Mouse (Mus musculus) common myeloid progenitor, adult 5-6 weeks (primary cell): ENCODE data around the gene Mfng. TPM values are rescaled to one million over a fixed set of nuclear protein-coding genes. Genes with fewer than 3 reads are reported as not detected.

Source experiments
- ATAC-seq: replicated peaks from 2 replicates; pipeline ENCODE4 v1.8.0; 2016; ENCODE audit warnings: low read depth, mild to moderate bottlenecking, moderate TSS enrichment, inconsistent platforms; ENCODE audit not compliant: poor library complexity, severe bottlenecking
- total RNA-seq: library from RNA; stranded (forward); fragments of 200-1000, 187-1606 nt; gene quantifications from 2 replicates; pipeline ENCODE4 v1.2.3, GENCODE M21; 2017

Gene Mfng
- 9.2 and 13.6 TPM in 2 replicates for total RNA-seq

DNA sequence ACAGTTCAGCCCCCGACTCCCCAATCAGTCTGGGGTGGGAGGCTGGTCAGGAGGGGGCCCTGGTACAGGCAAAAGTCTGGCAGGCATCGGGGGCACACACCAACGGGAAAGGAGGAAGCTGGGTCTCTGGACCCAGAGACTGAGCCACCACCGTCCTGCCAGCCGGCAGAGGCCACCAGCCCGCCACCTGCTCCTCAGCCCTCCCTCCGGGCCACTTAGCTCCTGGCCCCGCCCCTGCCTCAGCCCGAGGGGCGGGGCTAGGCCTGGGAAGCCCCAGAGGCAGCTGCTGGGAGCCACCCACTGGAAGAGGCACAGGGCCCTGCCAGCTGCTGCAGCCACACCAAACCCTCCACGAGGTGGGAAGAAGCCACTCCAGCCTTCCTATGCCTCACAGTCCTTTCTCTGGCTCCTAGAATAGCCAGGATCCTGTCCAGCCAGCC is at the start of gene Mfng:
Mfng (minus strand) TSS at position 186 of the 440 bp plus-strand sequence.
- peak; percentile 85 for ATAC-seq

DNA sequence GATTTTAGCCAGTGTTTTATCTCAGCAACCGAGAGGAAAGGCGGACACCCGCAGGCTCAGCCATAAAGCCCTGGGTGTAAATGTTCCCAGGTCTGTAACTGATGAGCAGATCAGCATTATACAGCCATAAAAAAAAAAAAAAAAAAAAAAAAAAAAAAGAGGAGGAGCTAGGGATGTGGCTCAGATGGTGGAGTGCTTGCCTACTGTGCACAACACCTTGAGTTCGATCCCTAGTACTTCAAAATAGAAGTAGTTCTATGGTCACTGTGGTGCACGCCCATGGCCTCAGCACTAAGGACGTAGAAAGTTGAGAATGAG is 42.8 kb upstream of the Mfng start:
- ATAC-seq: no peak

DNA sequence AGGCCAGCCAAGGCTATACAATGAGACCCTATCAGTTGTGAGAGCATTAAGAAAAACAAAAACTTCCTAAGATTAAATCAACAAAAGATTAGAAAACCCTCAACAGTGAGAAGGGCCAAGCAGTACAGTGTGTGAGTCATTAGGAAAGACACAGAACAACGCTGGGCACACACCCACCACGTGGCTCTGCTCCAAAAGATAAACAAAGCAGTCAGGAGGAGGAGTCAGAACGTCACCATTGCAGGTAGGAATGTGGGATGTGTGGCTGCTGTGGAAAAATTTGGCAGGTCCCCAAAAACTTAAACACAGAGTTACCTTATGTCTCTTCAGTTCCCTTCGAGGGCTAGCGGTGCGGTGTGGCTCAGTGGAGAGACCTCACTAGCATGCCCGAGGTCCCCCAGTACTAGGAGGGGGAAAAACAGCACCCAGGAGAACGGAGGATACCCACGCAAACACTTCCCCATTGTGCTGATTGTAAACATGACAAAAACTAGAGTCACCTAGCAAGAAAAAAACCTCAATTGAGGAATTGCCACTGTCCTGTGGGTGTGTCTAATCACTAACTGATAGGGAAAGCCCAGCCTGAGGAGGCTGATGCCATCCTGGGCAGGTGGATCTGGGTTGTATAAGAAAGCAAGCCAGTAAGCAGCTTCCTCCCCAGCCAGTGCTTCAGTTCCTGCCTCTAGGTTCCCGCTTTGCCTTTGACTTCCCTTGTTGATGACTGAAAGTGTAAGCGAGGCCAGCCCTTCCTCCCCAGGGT is 42.2 kb upstream of the Mfng start:
- peak; percentile 72 for ATAC-seq

DNA sequence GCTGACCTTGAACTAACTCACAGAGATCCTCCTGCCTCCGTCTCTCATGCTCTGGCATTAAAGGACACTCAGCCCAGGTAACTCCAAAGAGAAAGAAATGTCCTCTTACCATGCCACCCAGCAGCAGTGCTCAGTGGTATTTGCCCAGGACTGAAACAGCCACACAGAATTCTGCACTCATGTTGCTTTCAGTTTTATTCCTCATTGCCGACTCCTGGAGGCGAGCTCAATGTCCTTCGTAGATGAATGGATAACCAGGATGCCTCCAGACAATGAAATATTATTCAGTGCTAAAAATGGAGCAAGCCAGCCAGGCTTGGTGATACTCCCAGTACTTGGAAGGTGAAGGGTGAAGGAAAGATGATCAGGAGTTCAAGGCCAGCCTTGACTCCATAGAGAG is 40.3 kb upstream of the Mfng start:
- ATAC-seq: no peak

DNA sequence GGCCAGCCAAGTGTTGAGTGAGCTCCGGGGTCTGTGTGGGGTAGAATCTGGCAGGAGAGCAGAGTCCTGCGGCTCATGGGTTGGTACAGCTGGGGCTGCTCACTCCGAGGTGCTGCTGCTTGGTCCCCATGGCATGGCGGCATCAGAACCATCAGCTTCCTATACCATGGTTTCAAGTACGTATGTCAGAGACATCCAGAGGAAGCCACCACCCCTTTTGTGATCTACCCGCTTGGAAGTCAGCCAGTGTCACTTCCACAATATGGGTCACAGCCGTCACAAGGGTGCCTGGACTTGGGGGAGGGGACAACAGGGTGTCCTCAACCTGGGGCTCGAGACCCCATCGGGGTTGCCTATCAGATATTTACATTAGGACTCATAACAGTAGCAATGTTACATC is 36.9 kb upstream of the Mfng start:
- ATAC-seq: peak; percentile 64

DNA sequence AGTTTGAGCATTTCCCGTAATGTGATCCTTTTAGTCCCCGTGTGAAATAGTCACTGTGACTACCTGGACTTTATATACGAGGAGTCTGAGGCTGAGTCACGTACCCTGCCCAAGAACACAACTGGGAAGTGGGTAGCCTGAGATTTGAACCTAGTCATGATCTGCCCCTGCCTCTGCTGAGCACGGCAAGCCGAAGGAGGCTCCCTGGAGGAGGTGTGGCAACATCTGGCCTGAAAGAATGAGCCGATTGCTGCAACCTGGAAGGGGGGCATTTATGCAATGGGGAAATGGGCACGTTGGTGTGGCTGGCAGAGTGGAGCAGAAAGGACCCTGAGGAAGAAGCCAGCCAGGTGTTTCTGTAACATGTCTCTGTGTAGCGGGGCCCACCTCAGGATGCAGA is 36.5 kb upstream of the Mfng start:
- ATAC-seq: peak; percentile 55

DNA sequence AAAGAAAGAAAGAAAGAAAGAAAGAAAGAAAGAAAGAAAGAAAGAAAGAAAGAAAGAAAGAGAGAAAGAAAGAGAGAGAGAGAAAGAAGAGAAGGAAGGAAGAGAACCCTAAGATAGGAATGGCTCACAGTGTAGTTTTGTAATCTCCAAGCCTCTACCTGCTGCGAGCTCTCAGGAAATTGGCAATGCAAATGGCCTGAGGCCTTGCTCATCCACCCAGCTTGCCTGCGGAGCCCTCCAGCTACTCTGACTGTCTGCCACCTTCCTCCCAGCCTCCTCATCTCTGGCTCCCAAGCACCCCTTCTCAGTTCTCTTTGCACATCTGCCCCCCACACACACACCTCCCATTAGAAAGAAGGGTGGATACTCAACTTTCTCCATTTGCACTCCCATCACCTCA is 35.7 kb upstream of the Mfng start:
- ATAC-seq: no peak

DNA sequence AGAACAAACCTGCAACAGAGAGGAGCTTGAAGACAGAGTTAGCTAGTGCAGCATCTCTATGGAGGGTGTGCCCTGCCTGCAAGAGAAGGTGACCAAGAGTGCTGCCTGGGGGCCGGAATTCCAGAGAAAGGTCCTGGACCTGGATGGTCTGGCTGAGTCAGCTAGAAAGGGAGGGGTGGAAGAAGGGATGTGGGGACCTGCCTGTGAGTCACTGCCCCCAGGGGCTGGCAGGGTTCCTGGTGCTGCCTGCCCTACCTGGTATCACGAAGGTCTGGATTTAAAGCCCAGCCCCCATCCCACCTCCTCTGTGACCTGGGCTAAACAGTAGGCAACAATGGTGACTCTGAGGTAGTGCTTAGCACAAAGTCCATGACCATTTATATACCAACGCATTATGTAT is 33.9 kb upstream of the Mfng start:
- ATAC-seq: no peak

DNA sequence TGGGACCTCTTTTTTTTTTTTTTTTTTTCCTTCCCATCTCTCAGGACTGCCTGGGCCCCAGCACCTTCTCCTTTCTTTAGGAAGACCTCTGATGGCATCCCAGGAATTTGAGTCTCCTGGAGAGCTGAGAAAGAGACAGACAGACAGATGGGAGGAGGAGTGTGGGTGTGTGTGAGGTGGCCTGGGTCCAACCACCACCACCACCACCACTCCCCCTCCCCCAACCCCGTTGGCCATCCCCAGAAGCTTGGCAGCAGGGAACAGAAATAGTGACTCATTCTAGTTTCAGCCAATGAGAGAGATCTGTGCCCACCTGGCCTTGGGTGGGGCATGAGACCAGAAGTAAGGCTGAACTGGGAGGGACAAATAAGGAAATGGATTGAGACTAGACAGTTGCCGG is 33.3 kb upstream of the Mfng start:
- ATAC-seq: no peak

DNA sequence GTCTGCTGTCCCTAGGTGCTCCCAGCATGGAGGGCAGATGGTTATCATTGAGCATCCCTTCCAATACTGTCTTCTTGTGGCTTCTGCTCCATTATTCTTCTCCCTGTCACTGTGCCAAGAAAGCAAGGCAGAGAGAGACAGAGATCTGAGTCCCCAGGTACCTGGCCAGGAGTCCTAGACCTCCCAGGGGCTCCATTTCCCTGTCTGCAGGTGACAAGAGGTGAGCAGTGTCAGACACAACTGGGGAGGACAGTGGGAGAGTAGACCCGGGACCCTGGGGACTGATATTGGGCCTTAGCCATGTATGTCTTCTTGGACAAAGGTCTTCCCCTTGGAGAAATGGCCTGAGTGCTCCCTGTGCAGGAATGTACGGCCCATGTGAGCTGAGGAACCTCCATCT is 32.1 kb upstream of the Mfng start:
- no peak for ATAC-seq

DNA sequence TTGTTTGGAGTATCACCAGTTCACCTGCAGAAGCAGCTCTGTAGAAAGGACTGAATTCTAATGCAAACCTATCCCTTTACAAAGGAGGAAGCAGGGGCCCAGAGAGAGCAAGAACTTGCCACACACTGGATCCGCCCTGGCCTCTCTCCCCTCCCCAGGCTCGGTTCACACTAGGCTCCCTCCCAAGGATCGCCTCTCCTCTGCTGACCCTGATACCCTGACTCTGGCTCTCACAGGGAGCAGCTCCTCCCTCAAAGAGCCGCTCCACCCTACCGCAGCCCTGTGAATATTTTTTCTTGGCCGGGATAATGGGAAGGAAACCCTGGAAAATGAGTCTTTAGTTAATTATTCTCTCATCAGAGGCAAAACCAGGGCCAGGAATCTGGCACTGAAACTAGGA is 31.1 kb upstream of the Mfng start:
- ATAC-seq: 0 out of 2 replicates have a peak, but pooled peaks have one; percentile 29

DNA sequence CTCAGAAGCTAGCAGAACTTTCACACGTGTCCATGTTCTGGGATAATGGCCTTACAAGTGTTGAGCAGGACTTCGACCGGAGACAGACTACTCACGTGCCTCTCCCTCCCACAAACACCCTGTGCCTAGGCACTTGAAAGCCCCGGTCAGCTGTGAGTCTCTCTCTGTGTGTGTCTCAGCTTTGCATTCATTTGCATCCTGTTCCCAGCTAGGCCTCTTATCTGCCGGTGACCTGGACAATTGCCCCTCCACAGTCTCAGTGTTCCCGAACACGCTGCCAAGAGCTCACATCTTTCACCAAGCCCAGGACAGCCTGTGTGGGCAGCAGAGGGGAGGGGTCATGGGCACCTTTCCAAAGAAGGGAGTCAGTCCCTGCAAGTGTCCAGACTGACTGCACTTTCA is 30.2 kb upstream of the Mfng start:
- ATAC-seq: no peak

DNA sequence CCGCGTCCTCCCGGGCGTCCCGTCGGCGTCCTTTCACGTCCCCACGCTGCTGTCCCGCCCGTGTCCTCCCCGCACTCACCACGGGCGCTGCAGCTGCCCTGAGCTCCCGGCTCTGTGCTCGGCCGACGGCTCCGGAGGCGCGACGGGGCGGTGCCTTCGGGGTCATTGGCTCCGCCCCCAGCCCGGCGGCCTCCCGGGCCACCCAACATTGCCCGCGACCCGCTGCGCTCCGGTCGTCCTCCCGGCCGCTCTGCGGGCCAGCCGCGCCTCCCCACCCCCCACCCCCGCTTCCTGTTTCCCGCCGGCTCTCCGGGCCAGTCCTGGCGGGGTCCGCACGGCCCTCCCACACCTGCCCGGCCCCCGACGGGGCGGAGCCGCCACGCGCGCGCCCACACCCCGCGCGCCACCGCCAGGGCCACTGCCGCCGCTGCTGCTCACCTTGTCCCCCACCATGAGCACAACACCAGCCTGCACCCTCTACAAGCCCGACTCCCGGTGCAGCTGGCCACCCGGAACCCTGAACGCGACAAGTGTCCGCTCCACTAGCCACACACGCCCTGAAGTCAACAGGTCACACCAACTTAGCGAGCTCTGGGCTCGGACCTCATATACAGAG is 29.6 kb upstream of the Mfng start, which contains the start of gene Card10:
Card10 (minus strand) TSS at position 267 of the 616 bp plus-strand sequence.
- ATAC-seq: 0 out of 2 replicates have a peak, but pooled peaks have one; percentile 45

DNA sequence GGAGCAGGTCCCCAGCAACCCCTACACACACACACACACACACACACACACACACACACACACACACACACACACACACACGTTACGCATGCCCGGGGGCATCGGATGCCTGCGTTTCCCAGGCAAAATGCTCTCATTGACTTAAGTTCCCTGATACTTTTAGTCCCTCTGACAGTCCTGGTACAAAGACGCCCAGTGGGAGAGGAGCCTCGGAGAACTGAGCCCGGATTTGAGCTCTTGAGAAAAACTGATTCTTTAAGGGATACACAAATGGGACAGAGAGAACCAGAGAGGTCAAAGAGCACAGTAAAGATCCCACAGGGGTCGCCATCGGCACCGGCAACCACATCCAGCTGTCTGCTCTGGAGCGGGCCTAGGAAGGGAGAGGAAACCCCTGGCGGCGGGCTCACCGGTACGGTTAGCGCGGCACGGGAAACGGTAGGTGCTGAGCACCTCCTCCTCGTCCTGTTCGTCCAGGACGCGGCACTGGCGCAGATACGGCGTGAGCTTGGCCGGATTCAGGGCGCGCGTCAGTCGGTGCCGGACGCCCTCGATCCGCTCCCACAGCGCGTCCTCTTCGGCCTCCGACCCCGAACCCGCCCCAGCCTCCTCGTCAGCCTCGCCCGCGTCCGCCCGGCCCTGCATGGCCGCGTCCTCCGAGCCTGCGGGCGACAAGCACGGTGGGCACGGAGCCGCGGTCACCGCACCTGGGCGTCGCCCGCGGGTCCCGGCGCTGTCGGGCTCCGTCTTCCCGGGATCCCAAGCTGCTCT is 28.9 kb upstream of the Mfng start:
- 0 out of 2 replicates have a peak, but pooled peaks have one; percentile 25 for ATAC-seq

DNA sequence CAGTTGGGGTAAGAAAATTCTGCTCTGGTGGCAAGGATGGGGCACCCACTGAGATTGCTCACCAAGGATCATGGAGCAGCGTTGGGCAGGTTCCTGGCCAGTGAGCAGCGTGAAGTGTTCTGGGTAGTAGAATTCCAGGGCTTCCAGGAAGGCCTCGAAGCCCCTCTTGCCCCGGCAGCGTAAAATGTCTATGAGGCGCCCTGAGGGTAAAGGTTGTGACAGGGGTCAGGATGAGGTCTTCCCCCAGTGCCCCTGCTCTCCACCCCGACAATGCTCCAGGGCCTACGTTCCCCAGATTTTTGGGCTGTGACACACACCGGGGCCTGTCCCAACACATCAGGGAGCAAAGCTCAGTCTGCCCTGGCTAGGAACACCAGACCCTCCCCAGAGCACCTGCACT is 28.3 kb upstream of the Mfng start:
- ATAC-seq: no peak

DNA sequence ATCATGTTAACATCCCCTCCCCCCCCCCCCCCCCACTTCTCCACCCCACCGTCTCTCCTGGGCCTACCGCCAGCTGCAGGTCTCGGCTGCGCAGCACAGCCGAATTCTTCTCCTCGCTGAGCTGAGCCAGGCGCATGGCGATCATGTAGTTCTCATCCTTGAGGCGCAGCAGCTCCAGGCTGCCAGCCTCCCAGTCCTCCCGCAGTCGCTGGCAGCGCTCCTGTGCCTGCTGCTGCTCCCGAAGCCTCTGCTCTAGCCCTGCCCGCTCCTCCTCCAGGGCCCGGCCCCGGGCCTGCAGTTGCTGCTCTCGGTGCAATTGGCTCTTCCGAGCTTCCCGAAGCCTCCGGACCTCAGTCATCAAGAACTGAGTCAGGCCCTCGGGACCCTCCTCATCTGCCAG is 25.8 kb upstream of the Mfng start:
- ATAC-seq: no peak

DNA sequence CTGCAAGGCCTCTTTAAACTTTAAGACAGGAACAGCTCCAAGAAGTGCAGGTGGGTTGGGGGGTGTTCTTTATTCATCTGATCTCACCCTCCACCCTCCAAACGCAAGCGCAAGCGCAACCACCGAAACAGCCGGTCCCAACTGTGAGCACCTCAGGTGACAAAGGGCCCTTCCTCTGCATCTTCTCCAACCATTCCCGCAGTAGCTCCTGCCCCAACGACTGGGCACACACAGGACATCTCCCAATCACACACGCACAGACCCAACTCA is 23.7 kb upstream of the Mfng start:
- no peak for ATAC-seq

DNA sequence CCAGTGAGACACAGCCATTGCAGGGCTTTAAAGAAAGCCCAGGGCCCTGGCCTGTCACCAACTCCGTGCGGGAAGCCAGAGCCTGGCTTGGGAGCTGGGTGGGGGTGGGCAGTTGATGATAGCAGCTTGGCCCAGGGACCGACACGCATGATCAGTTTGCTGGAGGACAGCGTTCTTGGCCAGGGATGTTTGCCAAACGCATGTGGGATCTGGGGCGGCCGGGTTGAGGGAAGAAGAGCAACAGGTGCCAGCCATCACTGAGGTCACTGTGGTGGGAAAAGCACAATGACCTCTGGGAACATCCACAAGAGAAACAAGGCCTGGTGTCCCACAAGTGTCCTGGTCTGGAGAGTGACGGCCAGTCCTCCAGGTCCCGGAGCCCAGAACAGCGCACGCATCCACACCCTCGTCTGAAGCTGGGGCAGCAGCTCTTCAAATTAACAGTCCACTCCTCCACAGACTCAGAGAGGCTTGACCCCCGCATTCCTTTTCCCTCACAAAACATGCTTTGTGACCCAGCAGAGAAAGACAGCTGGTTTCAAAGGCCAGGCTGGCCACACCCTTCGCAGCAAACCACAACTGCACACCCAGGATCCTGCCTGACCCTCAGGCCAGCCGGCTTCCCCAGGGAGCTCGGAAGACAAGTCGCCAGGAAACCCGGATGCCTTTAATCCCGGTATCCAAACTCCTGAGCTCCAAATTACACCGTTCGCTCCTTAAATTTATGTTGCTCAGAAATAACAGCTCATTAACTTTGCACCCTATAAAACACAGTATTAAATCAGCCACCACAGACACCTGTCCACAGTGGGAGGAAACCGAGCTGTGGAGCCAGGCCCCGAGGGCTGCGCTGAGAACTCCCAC is 23.2 kb upstream of the Mfng start:
- no peak for ATAC-seq

DNA sequence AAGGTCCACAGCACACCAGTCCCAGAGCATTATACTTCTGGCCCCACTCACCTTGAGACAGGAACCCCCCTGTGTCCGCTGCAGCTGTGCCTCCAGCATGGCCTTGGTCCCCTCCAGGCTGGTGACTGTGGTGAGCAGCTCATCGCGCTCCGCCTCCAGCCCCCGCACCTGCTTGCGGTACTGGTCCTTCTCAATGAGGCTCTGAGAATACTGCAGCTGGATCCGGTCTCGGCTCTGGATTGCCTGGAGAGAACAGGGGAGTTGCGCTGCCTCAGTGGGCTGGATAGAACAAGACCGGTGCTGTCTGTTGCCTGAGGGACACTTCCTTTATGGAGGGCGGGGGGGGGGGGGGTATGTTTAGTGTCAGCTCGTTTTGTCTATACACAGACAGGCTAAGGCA is 17.7 kb upstream of the Mfng start:
- no peak for ATAC-seq

DNA sequence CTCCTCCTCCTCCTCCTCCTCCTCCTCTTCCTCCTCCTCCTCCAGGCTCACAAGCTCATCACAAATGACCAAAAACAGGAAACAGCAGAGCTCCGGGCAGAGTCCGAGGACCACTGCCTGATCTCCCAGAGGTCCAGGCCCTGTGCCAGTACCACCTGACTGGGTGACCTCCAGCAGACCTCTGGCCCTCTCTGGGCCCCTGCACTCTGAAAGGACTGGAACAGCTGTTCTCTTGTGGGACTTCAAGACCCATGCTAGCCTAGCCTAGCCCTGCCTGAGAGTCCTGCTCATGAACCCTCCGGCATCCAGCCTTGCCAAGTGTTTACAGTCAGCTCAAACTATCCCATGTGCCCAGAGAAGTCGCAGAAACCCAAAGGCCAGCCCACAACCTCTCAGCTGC is 17.2 kb upstream of the Mfng start:
- no peak for ATAC-seq
